Comparison of ENCODE assay signal across 8 mouse cellular contexts in the genomic region with DNA sequence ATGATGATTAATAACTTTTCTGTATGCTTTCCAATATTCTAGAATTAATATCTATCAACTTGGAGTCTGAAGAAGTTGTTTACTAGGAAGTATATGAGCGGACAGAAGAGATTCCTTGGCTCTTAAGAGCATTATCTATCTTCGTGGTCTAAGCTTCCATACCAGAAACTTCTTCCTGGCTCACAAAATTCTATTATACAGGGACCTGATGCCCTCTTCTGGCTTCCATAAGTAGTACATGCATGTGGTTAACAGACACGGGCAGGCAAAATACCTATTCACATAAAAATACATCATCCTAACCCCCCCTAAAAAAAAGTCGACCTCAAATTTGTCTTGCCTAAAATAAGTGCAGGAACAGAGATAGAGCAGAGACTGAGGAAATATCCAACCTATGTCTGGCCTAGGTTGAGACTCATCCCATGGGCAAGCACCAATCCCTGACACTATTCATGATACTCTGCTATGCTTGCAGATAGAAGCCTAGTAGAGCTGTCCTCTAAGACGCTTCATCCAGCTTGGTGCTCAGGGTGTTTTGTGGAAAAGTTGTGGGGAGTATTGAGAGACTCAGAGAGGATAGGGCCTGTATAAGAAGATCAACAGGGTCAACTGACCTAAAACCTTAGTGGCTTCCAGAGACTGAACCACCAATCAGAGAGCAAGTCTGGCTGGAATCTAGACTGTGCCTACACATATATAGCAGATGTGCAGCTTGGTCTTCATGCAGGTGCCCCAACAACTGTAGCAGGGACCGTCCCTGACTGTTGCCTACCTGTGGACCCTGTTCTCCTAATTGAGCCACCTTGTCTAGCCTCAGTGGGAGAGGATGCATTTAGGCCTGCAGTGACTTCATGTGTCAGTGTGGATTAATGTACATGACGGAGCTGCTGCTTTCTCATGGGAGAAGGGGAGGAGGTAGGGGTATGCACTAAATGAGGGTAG. TPM values are rescaled to one million over a fixed set of nuclear protein-coding genes. Genes with fewer than 3 reads are reported as not detected.
DNase-seq lines count a peak whose midpoint lies in the region; ATAC-seq and TF ChIP-seq lines count a peak whose summit lies in the region.
"Had no signal": no experiment of that assay in that cellular context is flagged by ENCODE, and none has a peak within 500 bp of the region (broad histone marks: within the 10 kb centered on the region; RNA-seq: fewer than 3 reads in every experiment).

No protein-coding gene starts in this region.

- no peaks in the 10 kb centered on the region for H3K36me3 ChIP-seq in thymus, adult 2 months (ENCODE audit: control insufficient read depth, insufficient read depth, low read length)
- no peaks in the 10 kb centered on the region for H3K36me3 ChIP-seq in heart, embryonic 11.5 days (ENCODE audit: control insufficient read depth, insufficient read depth, low read length)
- H3K36me3 ChIP-seq: embryonic facial prominence, embryonic 15.5 days had no signal

- no peaks in the 10 kb centered on the region for H3K9me3 ChIP-seq in heart, embryonic 11.5 days (replicated peaks; ENCODE audit: control insufficient read depth, low read length)
- H3K9me3 ChIP-seq: embryonic facial prominence, embryonic 15.5 days had no signal

- no peak overlapping the region for H3K27ac ChIP-seq in thymus, adult 2 months (ENCODE audit: control insufficient read depth, insufficient read depth, low read length)
- H3K27ac ChIP-seq in heart, embryonic 11.5 days (ENCODE audit: low read depth, low read length), result no peak overlapping the region
- H3K27ac ChIP-seq: embryonic facial prominence, embryonic 15.5 days had no signal

- H3K9ac ChIP-seq in heart, embryonic 11.5 days (ENCODE audit: low read depth, low read length), result no peak overlapping the region
- H3K9ac ChIP-seq: embryonic facial prominence, embryonic 15.5 days had no signal

- H3K4me2 ChIP-seq in heart, embryonic 11.5 days, result no peak overlapping the region
- H3K4me2 ChIP-seq: embryonic facial prominence, embryonic 15.5 days had no signal

- 37% methylated on average over 7 of the region's 7 CpGs for WGBS in thymus, adult 2 months
- WGBS in heart, embryonic 11.5 days (ENCODE audit: insufficient replicate concordance), result 33% methylated on average over 7 of the region's 7 CpGs

- no peaks in the 10 kb centered on the region for H3K4me1 ChIP-seq in thymus, adult 2 months (replicated peaks; ENCODE audit: control insufficient read depth, insufficient read depth, low read length)
- no peaks in the 10 kb centered on the region for H3K4me1 ChIP-seq in heart, embryonic 11.5 days (ENCODE audit: control insufficient read depth, insufficient read depth, low read length)
- H3K4me1 ChIP-seq: embryonic facial prominence, embryonic 15.5 days had no signal

- DNase-seq in thymus, postnatal 14 days, result peak; percentile 18
- no peak for DNase-seq in thymus, adult 2 months
- peak; percentile 59 for DNase-seq in brain, adult 2 months (ENCODE audit: low read depth, low spot score)
- peak; percentile 34 to 47 for DNase-seq in kidney, postnatal 4 days
- DNase-seq in mesoderm, embryonic 11.5 days (ENCODE audit: low read depth, low spot score), result peak; percentile 53
- no peak for DNase-seq in spleen, postnatal 4 days (ENCODE audit: low spot score in 2 of 2)

- H3K27me3 ChIP-seq in thymus, adult 2 months (ENCODE audit: control insufficient read depth, insufficient read depth, low read length), result no peaks in the 10 kb centered on the region
- H3K27me3 ChIP-seq in heart, embryonic 11.5 days (ENCODE audit: control insufficient read depth, insufficient read depth, low read length), result no peaks in the 10 kb centered on the region
- H3K27me3 ChIP-seq: embryonic facial prominence, embryonic 15.5 days had no signal

- TF ChIP-seq CTCF in thymus, adult 2 months (IDR thresholded peaks at IDR 0.05; ENCODE audit: borderline replicate concordance, control insufficient read depth, extremely low read depth, insufficient read depth, low read length, poor library complexity), result no peak

- H3K4me3 ChIP-seq in thymus, adult 2 months (ENCODE audit: control insufficient read depth, insufficient read depth, low read length), result no peak overlapping the region
- no peak overlapping the region for H3K4me3 ChIP-seq in heart, embryonic 11.5 days (ENCODE audit: low read depth, low read length)
- H3K4me3 ChIP-seq: embryonic facial prominence, embryonic 15.5 days had no signal

- 0 out of 2 replicates have a peak, but pooled peaks have one; percentile 22 for ATAC-seq in heart, embryonic 11.5 days (replicated peaks; ENCODE audit: insufficient number of reproducible peaks, low FRiP score, low TSS enrichment)

- TF ChIP-seq POLR2A in thymus, adult 2 months (IDR thresholded peaks at IDR 0.05; ENCODE audit: control insufficient read depth, extremely low read depth, insufficient read depth, low read length, poor library complexity), result no peak

RNA-seq across cellular contexts. Expression of a gene that starts 2.5 kb away (rescaled TPM):
- 0.29 and 0.31 TPM in 2 replicates for polyA plus RNA-seq in thymus, adult 2 months (2012; rRNA removed)
- polyA plus RNA-seq in heart, embryonic 11.5 days (2014; fragmentation: Nextera tagmentation; extraction: Ambion mirVana), result 0.44 TPM in 1 of 2 replicates, not detected in the other
- polyA plus RNA-seq: embryonic facial prominence, embryonic 15.5 days had no signal

RNA-seq across cellular contexts. Expression of a gene that starts 53.2 kb away (rescaled TPM):
- polyA plus RNA-seq in thymus, adult 2 months (2012; rRNA removed), result 0.22 and 0.23 TPM in 2 replicates
- polyA plus RNA-seq in heart, embryonic 11.5 days (2014; fragmentation: Nextera tagmentation; extraction: Ambion mirVana), result 0.68 and 0.93 TPM in 2 replicates

Comparison
In these comparisons a context has a peak if more than half of its experiments do, and no peak if none do; other contexts are left out.
1. DNase-seq: peak in thymus, postnatal 14 days (single experiment), brain, adult 2 months (single experiment), kidney, postnatal 4 days (2 of 2) and mesoderm, embryonic 11.5 days (single experiment); none in thymus, adult 2 months (single experiment) and spleen, postnatal 4 days (0 of 2).